Mouse (Mus musculus) monocyte, adult 2 months (primary cell): Measurements from ENCODE around the gene Itpr2.
A peak's percentile ranks its signal among the peaks of the same experiment; 100 is the strongest.

Experiments
- DNase-seq, 2 experiments: peaks; one replicate each; pipeline ENCODE4 v3.0.0; 2022; ENCODE audit warnings: low spot score in 2 of 2, low read depth in 1 of 2

Gene Itpr2

DNA sequence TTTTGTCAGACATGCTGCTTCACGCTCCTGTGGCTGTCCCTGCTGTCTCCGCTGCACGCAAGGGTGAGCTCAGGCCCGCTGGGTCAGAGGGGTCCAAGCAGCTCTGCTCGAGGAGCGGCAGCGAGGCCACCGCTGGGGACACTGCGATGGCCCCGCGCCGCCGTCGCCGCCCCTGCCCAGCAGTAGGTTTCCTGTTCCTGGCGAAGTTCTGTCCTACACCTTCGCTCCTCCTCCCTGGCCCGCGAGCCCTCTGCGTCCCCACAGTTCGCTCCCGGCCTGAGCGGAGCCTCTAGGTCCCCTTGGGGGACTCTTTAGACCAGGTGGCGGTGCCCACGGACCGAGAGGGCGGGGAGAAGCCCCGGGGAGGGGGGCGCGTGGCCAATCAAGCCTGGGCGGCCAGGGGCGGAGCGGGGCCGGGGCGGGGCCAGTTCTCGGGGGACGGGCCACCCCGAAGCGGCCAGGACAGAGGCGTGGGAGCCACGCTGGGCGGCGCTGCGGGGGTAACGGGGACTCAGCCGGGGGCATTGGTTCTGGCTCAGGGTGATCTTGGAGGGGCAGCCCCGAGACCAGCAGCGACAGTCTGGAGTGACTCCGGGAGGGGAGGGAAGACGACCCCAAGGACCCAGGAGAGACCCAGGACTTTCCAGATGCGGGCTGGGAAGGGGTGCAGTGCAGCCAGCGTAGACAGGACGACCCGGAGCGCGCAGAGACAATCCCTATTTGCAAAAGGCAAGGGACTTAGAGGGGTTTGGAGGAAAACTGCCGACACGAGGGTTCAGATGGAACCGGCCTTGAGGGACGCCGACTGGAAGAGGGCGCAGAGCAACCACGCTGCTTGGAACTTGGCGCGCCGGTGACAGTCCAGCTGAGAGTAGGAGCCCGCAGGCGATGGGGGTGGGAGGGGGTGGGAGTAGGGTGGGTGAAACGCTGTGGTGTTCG, at the start of gene Itpr2:
Itpr2 (minus strand) TSS at position 358 of the 939 bp plus-strand sequence.
- DNase-seq: peak; percentile 12 to 49

DNA sequence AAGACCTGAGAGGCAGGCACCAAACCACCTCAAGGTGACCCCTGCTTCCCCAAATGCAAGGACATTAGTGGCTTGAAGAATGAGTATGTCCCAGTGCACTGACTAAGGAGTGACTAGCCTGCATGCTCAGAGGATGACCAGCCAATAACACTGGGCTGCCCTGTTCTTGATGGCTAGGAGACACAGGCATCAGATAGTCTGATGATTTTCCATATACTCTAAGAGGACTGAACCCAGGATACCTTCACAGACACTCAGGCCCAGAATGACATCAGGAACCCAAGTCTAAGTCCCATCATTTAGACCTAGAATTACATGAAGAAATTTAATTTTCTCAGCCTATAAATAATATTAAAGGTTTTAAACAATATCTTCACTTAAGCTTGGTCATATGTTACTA, 49.3 kb upstream of the Itpr2 start:
- DNase-seq: no peak

DNA sequence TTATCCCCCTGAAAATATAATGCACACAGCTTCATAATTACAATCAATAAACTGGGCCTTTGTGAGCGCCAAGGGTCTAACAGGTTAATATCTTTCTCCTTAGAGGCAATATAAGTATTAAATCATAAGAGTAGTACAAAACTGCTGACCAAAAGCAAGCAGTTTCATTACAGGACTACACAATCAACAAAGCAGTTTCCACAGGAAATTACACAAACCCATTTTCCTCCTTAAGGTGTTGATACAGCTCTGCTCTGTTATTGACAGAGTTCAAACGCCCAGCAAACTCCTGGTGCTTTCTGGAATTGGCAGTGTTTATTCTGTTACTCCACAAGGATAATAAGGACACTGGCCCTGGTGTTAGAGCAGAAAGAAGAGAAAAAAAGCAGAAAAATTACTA, 48.4 kb upstream of the Itpr2 start:
- no peak for DNase-seq

DNA sequence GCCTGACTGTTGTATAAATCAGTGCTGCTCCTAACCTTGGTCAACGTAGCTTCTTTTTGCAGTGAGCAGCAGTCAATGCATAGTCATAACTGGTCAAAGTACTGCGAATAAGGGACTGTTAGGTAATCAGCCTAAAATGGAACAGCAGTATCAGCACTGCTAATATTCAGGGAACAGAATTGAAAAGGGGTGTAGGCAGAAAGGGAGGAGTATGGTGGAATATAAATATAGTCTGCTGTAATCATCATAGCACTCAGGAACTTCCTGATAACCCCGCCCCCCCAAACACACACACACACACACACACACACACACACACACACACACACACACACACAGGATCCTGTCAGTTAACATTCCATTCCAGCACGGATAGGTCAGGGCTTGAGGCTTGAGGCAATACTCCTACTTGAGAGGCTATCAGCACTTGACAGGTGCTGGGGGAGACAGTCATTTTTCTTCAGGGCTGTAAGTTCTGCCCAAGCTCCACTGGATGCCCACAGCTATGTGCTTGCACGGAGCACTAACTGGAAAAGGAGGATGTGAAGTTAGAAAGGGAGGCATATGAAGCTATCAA, 43.4 kb upstream of the Itpr2 start:
- DNase-seq: no peak

DNA sequence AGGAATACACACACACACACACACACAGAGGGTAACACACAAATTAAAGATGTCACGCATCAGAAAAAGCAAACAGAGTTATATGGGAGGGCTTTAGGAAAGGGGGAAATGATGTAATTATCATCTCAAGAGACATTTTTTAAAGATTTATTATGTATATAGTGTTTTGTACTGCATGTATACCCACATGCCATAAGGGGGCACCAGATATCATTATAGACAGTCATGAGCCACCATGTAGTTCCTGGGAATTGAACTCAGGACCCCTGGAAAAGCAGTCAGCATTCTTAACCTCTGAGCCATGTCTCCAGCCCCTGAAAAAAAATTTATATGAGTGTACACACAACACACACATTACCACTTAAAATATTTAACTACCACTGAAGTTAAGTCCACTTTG, 42.6 kb upstream of the Itpr2 start:
- no peak for DNase-seq

DNA sequence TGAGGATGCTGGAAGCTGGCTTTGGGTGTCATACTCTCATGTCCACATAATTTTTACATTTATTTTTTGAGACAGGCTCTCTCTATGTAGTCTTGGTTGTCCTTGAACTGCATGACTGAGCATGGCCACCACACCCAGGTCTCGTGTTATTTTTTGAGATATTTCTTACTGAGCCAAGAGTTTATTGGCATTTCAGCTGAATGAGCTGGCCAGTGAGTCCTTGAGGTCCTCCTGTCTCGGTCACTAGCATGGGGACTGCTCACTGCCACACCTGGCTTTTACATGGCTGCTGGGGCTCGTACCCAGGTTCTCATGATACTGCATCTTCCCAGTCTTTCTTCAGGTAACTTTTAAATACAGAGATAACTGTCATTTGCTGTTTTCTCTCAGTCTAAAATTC, 38.4 kb upstream of the Itpr2 start:
- DNase-seq: no peak

DNA sequence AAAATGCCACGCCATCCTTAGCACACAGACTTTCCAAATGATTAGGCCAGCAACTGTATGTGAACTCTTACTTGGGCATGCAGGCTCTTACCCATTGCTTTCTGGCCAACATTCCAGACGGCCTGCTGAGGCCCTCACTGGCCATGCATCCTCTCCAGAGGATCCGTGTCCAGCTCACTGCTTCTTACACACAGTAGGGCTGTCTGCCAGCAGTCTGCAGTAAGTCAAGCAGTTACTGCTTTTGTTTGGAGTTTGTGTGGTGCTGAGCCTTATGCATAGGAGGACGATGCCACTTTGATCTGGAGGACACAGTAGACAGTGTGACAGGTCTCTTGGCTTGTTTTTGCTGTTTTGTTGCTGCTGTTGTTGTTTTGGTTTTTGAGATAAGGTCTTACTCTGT, 36.6 kb upstream of the Itpr2 start:
- no peak for DNase-seq

DNA sequence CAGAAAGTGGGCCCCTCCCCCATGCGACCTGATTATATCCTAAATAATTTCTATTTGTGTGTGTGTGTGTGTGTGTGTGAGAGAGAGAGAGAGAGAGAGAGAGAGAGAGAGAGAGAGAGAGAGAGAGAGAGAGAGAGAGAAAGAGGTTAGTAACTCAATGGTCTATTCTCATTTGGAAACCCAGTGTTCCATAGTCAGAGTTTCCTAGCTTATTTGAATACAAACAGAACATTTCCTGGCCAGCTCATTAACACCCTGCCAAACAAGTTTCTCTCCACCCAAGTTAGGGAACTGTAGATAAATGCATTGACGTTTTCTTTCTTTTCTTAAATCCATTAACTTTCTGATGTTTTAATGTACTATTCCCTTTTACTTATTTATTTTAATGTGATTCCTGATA, 36.0 kb upstream of the Itpr2 start:
- no peak for DNase-seq

DNA sequence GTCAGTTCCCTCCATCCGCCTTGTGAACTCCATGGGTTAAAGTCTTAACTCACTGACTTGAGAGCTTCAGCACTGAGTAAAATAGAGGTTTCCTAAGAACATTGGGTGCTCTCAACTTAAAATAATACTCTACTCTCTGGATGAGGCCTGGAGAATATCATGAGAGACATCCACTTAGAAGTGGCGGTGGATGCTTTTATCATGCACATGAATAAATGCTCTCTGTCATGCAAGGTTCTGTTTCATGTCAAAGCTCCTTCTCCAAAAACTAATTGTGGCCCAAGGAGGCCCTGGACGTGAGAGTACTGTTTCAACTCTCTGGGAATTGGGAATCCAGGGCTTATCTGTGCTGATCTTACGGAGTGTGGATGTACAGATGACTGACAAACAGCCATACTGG, 35.1 kb upstream of the Itpr2 start:
- DNase-seq: no peak

DNA sequence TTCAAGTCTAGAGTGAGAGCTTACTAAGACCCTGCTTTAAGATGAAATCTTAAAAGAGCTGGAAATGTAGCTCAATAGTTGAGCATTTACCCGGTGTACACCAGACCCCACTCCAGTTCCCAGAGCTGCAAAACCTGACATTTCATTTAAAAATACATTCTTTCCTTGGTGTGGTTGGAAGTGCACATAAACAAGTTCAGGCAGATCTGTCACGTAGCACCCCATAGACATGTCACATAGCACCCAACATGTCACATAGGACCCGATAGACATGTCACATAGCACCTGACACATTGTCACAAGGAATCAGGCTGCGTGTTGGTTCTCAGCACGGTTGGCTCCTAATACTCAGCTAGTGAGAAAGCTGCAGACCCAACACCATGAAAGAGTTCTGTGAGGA, 33.5 kb upstream of the Itpr2 start:
- DNase-seq: no peak

DNA sequence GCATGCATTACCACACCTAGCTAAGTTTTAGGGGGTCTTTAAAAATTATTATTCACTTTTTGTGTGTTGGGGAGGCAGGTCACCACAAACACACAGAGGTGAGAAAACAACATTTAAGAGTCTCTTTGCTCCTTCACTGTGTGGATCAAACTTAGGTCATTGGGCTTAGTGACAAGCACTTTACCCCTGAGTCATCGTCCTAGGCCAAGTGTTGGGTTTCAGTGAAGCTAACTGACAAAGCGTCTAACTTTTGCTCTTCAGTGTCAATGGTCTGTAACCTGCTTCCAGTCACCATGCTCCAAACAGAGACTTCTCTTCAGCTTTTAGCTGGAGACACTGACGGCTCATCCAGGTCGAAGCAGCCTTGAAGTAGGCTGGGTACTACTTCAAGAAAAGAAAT, 31.1 kb upstream of the Itpr2 start:
- no peak for DNase-seq

DNA sequence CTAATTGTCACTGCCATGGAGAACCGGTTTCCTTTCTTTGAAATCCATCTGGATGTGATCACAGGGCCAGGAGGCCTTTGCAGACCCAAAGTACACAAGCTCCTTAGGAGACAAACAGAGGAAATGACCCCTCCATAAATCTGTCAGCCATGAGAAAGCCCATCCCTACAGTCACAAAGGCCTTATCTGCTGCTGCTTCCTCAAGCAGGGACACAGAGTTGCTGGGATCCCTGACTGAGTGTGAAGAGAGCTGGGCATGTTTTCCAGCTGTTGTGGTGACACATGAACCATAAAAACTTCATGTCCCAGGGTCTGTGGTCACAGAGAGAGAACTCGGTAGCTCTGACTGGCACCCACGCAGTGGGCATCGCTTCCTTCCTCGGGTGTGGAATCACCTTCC, 28.7 kb upstream of the Itpr2 start:
- no peak for DNase-seq

DNA sequence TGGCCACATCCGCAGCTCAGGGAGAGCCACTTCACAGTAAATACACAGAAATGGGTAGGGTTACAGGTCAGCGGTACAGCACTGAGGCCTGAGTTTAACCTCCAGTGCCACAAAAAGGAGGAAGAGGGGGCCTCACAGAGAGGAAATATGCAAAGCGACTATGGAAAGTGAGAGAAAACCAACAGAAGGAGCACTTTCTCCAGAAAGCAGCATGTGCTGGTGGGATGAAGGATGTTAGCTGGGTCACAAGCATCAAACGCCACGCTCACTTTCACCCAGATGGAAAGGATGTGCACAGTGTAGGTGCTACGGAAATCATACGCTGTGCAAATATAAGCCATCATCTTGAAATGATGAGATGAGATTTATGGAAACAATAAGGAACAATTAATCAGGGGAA, 28.3 kb upstream of the Itpr2 start:
- no peak for DNase-seq

DNA sequence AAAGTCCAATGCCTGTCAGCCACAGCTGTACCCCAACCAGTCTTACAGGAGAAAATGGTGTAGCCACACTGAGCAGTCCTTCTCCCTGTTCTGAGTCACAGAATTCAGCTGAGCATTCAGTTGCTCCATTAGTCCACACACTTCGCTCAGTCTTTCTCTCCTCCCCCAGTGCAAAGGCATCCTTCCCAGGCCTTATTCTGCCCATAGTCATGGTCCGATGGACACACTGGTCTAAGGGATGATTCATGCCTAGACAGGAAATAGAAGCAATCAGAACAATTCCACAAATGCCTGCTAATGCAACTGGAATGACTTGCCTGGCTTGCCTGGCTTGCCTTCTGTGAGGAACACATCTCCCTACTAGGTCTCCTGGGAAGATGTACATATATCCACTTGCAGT, 25.5 kb upstream of the Itpr2 start:
- DNase-seq: no peak

DNA sequence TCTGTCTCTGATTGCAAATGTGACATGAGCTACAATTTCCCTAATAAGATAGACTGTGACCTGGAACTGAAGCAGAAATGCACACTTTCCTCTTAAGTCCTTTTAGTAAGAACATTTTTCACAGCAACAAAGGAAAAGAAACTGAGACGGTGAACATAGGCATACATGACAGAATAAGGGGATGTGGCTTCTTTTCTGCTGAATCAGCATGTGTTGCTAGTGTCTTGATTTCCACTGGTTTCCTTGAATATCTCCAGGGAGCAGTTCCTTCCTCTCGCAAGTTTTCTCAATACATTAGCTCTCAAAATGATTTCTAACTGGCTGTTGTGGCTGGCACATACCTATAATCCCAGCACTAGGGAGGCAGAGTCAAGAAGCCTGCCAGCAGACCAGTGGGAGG, 23.5 kb upstream of the Itpr2 start:
- no peak for DNase-seq

DNA sequence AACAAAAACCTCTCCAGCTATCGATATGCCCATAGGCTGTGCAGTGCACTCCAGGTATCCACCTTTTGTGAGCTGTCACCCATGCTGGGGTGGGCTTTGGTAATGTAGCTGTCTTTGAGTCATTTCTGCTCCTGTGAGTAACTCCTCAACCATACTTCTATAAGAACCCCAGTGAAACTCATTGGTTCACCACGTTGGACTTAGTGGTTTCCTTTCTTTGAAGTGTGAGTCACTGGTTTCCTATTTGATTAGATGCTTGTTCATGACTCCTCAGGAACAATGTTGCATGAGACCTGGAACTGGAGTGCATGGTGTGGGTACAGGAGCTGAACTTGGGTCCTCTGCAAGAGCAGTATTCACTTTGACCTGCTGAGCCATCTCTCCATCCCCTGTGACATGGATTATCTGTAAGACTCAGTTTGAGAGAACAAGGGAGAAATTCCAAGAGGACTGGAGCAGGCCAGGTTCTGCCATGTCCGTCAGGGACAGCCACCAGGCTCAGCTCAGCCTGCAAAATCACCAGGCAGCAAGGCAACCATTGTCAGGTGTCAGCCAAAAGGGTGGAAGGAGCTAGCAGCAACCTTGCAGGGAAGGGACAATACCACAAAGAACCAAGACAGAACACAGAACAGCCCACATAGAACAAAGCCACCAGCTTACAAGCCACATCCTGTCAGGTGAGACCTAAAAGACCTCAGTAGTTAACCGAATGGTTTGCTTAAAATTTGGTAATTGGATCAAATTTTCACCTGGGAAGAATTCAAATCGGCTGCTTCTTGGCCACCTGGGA, 19.6 kb upstream of the Itpr2 start:
- no peak for DNase-seq

DNA sequence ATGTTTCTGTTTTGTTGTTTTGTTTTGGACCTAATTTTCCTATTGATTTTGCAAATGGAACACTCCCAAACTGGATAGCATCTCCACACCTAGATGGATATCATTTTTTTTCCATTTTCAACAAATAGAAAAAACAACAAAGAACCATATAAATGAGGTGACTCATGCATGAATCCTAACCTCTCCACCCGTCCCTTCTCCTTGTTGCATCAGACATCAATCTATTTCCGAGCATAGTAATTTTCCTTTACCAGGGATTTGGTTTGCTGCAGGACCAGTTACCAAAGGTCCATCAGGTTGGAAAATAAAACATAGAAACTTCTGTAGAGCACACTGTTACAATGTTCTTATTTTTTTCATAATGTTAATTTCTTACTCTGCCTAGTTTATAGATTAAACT, 17.0 kb upstream of the Itpr2 start:
- DNase-seq: no peak

DNA sequence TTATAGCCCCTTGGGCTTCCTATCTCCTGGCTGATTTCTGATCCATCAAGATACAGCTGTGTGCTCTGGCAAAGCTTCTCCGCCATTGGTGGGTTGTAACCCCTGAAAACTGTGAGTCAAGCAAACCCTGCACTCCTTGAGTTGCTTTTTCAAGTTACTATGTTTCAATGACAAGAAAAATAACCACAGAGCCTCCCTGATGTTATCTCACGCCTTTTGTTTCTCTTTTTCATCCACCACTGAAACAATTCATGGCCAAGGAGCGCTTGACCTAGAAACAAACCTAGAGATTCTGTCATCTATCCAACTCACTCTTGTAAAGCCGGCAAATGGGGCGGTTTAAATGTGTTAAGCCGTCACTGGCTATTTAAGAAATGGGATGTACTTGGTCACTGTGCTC, 13.9 kb upstream of the Itpr2 start:
- no peak for DNase-seq

DNA sequence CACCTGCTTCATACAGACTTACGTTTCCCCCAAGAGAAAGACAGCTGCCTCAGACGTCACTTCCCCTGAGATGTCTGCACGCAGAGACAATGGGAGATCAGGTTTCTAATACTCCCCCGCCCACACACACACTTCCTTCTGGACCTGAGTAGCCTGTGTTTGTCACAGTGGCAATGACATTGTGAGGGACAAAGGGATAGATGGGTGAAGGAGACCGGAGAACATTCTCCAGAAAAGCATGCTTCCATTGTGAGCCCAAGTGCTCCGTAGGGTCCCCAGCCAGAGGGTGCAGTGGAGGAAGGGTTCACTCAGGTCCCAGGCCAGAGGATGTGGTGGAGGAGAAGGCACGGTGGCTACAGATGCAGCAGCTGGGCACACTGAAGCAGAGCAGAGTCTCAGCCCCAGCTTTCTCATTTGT, 12.5 kb upstream of the Itpr2 start:
- no peak for DNase-seq

DNA sequence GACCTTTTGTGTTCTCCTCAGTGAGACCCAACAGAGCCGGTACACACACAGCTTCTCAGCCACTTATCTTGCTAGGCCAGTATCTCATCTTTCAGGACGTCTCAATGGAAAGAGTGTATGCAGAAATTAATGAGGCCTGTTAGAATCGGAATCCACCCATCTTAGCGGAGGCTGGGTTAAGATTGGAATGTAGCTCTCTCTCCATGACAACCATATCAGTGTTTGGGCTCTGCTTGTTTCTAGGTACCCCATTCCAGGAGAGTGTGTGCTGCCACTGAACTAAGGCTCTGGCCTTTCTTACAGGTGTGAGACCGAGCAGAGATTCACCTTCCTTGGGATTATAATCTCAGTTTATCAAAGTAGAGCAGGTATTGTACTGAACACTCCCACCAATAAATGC, 11.9 kb upstream of the Itpr2 start:
- DNase-seq: no peak

DNA sequence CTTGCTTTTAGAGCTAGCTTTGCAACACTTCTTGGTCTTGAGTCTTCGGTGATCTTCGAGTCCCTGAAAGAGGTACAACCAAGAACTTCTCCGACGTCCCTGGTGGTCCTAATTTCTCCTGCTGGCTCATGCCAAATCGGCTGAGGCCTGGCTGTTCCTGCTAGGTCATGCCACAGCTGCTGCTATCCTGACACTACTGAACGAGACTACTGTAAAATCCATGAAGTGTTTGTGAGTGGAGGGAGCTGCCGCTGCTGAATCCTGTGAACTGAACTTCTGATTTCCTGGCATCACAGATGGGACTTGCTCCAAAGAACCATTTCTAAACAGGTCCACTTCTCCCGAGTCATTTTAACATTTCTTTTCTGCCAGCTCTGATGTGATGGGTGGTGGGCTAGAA, 11.4 kb upstream of the Itpr2 start:
- no peak for DNase-seq

DNA sequence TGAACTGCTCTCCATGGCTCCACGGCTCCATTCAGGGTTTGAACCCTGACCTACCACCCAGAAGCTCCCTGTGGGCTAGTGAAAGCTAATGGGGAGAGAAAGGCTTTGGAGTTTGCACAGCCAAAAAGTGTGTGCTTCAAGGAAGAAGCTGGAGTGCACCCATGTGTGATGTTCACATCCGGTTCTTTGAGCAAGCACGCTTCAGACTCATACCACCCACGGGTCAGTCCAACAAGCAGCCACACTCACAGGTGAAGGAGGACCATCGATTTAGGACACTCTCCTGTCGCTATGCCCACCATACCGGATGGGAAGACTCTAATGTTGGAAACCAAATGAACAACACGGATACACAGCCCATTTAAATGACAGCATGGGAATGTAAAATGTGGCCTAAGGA, 9.5 kb upstream of the Itpr2 start:
- no peak for DNase-seq
